Mouse (Mus musculus) liver, embryonic 14.5 days (tissue): ENCODE data around the gene Mlf2.

ENCODE experiments used
- CTCF ChIP-seq: IDR thresholded peaks from 2 replicates; pipeline ENCODE4 v1.5.1; 2016; ENCODE audit warnings: antibody characterized with exemption, low read depth, control low read depth
- EP300 ChIP-seq: IDR thresholded peaks from 2 replicates; pipeline ENCODE4 v1.6.1; 2016; ENCODE audit warnings: antibody characterized with exemption, low read depth

DNA sequence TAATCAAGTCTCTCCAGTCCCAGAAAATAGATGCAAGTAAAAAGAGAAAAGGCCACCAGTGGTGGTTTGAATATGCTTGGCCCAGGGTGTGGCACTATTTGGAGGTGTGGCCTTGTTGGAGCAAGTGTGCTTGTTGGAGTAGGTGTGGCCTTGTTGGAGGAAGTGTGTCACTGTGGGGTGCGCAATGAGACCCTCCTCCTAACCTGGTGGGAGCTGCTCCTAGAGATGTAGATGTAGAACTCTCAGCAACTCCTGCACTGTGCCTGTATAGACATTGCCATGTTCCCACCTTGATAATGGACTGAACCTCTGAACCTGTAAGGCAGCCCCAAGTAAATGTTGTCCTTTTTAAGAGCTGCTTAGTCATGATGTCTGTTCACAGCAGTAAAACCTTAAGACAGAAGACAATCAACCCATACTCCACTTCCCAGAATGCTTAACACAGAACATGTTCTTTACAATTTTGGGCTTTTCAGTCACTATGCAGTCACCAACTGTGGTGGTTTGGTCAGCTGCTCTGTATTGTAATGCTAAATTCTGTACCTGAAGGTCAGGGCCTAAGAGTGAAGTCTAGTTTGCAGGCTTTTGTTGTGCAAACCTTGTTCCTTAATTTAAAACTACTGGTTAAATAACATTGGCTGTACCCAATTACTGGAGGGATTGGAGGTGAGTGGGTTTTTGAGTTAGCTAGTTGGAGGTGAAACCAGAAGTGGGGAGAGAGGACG, 23.0 kb downstream of the Mlf2 start:
- TF ChIP-seq CTCF (no peak), EP300 (no peak)
